Mouse (Mus musculus) hindbrain, embryonic 15.5 days (tissue): ENCODE measurements around the gene Polrmt. TPM values are rescaled to one million over a fixed set of nuclear protein-coding genes. Genes with fewer than 3 reads are reported as not detected.

Experiments used
- ATAC-seq: fragments of 200-750 bp; cut with Nextera tagmentation; 2 replicates; pipeline ENCODE4 v1.8.0; 2017; ENCODE audit warnings: low read depth, moderate number of reproducible peaks, moderate TSS enrichment; ENCODE audit not compliant: low FRiP score
- H3K27ac ChIP-seq: fragments of 300-500 bp; sonication (generic); replicated peaks from 2 replicates; pipeline ENCODE4 v1.5.1; 2015; ENCODE audit warnings: mild to moderate bottlenecking, inconsistent platforms
- H3K27me3 ChIP-seq: fragments of 300-500 bp; sonication (generic); 2 replicates; pipeline ENCODE4 v1.6.1; 2015; ENCODE audit warnings: control low read depth, inconsistent platforms
- H3K36me3 ChIP-seq: fragments of 300-500 bp; sonication (generic); 2 replicates; pipeline ENCODE4 v1.6.1; 2015; ENCODE audit warnings: control low read depth, inconsistent platforms
- H3K4me1 ChIP-seq: fragments of 300-500 bp; sonication (generic); replicated peaks from 2 replicates; pipeline ENCODE4 v1.6.1; 2015; ENCODE audit warnings: control low read depth, inconsistent platforms
- H3K4me2 ChIP-seq: fragments of 300-500 bp; sonication (generic); 2 replicates; pipeline ENCODE4 v1.6.1; 2015; ENCODE audit warnings: moderate library complexity, mild to moderate bottlenecking, inconsistent platforms
- H3K4me3 ChIP-seq: fragments of 300-500 bp; sonication (generic); 2 replicates; pipeline ENCODE4 v1.5.1; 2015; ENCODE audit warnings: mild to moderate bottlenecking, inconsistent platforms
- H3K9ac ChIP-seq: fragments of 300-500 bp; sonication (generic); 2 replicates; pipeline ENCODE4 v1.6.1; 2015; ENCODE audit warnings: inconsistent platforms
- H3K9me3 ChIP-seq: fragments of 300-500 bp; sonication (generic); 2 replicates; pipeline ENCODE4 v1.6.1; 2016; ENCODE audit warnings: control low read depth, inconsistent platforms
- WGBS: fragments of 180-500 bp; shearing (Covaris S2); methylation state at CpG from one replicate; pipeline ENCODE4 v1.1.7; 2015; 5-methylcytosine and 5-hydroxymethylcytosine counted together
- polyA plus RNA-seq: library from polyadenylated mRNA; unstranded; fragments of >200 nt; fragmentation: Nextera tagmentation; extraction: Ambion mirVana; gene quantifications from 2 replicates; pipeline ENCODE4 v1.2.1, GENCODE M21; 2015

Gene Polrmt
- polyA plus RNA-seq, 1 experiment from 2014 or later: 43.0 TPM

DNA sequence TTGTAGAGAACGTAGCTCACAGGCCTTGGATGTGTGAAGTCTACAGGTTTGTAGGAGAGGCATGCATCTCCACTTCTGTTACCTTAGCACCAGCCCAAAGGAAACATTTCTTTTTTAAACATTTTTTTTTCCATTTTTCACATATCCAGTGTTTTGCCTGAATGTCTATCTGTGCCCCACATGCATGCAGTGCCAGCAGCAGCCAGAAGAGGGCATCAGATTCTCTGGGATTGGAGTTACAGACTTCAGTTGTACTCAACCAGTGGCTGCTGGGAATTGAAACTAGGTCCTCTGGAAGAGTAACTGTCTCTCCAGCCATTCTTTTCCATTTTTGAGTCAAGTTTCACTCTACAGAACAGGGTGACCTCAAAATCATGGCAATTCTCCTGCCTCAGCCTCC, 13.9 kb downstream of the Polrmt start:
- Histone ChIP-seq H3K27me3 (no peaks in the 10 kb centered on the region), H3K4me3 (no peak overlapping the region), H3K9ac (no peak overlapping the region), H3K27ac (no peak overlapping the region), H3K9me3 (peaks cover 5% of the 10 kb centered on the region; the same call in 1 of the 2 replicates), H3K4me1 (no peaks in the 10 kb centered on the region), H3K36me3 (peaks cover 68% of the 10 kb centered on the region), H3K4me2 (no peak overlapping the region)
- WGBS: 97% methylated on average over 1 of the region's 1 CpGs
- ATAC-seq: no peak

DNA sequence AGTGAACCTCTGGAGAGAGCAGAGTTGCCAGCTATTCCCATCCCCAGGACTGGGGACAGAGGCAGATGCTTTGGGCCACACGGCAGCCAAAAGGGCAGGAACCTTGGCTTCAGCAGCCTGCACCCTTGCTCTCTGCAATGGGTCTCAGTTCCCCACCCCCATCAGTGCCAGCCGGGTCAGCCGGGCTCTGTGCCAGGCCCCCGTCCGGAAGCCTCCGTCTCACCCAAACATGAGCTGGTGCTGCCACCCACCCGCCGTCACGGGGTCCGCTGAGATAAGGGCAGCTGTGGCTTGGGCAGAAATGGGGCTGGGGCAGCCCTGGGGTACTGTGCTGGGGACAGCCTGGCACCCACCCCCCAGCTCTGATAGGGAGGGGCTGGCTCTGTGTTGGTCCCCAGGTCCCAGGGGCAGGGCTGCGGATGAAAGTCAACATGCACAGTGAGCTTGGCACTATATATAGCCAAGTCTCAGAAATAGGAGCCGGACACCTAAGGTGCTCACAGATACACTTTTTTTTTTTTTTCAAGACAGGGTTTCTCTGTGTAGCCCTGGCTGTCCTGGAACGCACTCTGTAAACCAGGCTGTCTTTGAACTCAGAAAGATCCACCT, 16.9 kb downstream of the Polrmt start:
- no peak overlapping the region for H3K27ac ChIP-seq
- no peak overlapping the region for H3K4me2 ChIP-seq
- no peak; the same call in 1 of the 2 replicates for ATAC-seq
- no peaks in the 10 kb centered on the region for H3K9me3 ChIP-seq
- H3K27me3 ChIP-seq: no peaks in the 10 kb centered on the region
- no peak overlapping the region for H3K4me3 ChIP-seq
- no peak overlapping the region for H3K9ac ChIP-seq
- H3K4me1 ChIP-seq: no peaks in the 10 kb centered on the region
- H3K36me3 ChIP-seq: peaks cover 43% of the 10 kb centered on the region
- 74% methylated on average over 13 of the region's 13 CpGs for WGBS

DNA sequence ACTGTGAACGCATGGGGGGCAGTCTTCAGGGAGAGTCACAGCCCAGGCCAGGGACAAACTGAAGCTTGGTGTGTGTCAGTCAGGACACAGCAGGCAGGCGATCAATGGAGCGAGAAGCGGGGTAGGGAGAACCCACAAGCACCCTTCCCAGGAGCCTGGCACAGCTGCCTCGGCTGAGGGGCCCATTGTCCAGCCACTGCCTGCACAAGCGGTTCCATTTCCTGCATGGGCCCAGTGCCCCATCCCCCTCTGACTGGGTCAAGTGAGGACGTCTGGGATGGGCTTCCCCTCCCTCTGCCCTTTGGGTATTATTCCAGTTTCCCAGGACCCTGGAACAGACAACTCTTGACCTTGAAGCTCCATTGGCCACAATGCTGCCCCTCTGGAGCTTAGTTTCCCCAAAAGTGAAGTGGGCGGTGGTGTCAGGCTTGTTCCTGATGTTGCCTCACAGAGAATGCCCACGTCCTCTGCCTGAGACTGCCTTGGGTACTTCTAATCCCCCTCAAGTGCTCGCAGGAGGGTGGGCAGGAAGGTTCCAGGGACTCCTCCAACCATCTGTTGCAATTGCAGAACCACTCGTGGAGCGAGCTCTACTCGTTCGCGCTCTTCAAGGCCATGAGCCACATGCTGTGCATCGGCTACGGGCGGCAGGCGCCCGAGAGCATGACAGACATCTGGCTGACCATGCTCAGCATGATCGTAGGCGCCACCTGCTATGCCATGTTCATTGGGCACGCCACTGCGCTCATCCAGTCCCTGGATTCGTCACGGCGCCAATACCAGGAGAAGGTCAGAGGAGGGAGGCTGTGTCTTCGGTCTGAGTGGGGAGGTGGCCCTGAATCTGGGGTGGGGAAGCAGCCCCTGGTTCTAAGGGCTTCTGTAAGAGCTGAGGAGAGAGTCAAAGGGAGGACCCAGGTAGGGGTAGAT, 17.8 kb downstream of the Polrmt start:
- H3K9me3 ChIP-seq: no peaks in the 10 kb centered on the region
- H3K4me1 ChIP-seq: no peaks in the 10 kb centered on the region
- WGBS: 71% methylated on average over 28 of the region's 28 CpGs
- ATAC-seq: no peak
- H3K36me3 ChIP-seq: peaks cover 35% of the 10 kb centered on the region
- H3K9ac ChIP-seq: no peak overlapping the region
- H3K4me3 ChIP-seq: no peak overlapping the region
- no peak overlapping the region for H3K4me2 ChIP-seq
- H3K27ac ChIP-seq: no peak overlapping the region
- no peaks in the 10 kb centered on the region for H3K27me3 ChIP-seq

DNA sequence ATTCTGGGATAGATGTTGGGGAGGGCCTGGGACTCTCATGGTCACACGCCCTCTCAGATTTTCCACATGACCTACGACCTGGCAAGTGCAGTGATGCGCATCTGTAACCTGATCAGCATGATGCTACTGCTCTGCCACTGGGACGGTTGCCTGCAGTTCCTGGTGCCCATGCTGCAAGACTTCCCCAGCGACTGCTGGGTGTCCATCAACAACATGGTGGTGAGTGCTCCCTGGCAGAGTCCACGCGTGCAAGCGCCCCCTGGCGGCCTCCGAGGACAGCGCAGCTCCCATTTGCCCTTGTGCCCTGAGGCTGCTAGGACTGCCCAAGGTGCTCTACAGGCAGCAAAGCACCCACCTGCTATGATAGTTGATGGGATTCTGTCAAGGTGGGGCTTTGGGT, 20.3 kb downstream of the Polrmt start:
- Histone ChIP-seq H3K36me3 (peaks cover 11% of the 10 kb centered on the region; the same call in 1 of the 2 replicates), H3K9ac (no peak overlapping the region), H3K4me1 (0 out of 2 replicates have a peak, but pooled peaks cover 5% of the 10 kb centered on the region), H3K4me2 (no peak overlapping the region), H3K9me3 (no peaks in the 10 kb centered on the region), H3K4me3 (no peak overlapping the region), H3K27me3 (no peaks in the 10 kb centered on the region), H3K27ac (no peak overlapping the region)
- WGBS: 32% methylated on average over 11 of the region's 11 CpGs
- ATAC-seq: no peak

DNA sequence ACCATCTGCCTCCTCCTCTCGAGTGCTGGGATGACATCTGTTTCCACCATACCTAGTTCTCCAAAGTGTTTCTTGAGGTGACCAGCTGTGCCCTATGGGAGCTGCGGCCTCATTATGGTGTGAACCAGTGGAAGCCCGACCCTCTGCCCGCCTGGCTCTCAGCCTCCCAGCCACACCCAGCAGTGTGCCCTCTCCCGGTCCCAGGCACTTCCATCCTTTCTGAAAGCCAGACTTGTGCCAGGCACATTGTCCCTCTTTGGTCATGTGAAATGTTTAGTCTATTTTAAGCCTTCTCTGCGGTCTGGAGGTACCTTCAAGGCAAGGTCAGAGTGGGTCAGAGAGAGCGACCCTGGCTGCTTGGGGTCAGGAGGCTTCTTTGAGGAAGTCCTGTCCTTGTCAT, 22.7 kb downstream of the Polrmt start:
- H3K4me2 ChIP-seq: no peak overlapping the region
- 88% methylated on average over 7 of the region's 7 CpGs for WGBS
- no peak overlapping the region for H3K4me3 ChIP-seq
- H3K27me3 ChIP-seq: no peaks in the 10 kb centered on the region
- H3K36me3 ChIP-seq: peaks cover 6% of the 10 kb centered on the region; the same call in 1 of the 2 replicates
- 0 out of 2 replicates have a peak, but pooled peaks cover 5% of the 10 kb centered on the region for H3K4me1 ChIP-seq
- no peak for ATAC-seq
- no peak overlapping the region for H3K27ac ChIP-seq
- H3K9me3 ChIP-seq: no peaks in the 10 kb centered on the region
- no peak overlapping the region for H3K9ac ChIP-seq

DNA sequence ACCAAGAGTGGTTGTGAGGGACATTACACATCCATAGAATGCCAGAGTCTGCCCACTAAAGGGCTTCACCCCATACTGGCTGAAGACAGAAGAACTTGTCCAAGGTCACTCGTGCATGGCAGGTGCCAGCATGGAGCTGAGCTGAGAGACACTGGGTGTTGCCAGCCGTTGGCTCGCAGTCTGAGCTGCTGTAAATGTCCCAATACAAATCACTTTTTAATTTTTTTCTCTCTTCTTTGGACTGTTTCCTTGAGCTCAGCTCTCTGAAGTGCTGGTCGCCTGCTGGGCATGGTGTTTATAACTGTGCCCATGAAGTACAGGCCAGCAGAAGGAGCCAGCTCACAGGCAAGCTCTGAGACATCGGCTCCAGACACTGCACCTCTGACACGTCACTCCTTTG, 23.3 kb downstream of the Polrmt start:
- Histone ChIP-seq H3K4me3 (no peak overlapping the region), H3K27me3 (peaks cover 4% of the 10 kb centered on the region), H3K36me3 (peaks cover 6% of the 10 kb centered on the region; the same call in 1 of the 2 replicates), H3K4me1 (peaks cover 10% of the 10 kb centered on the region), H3K4me2 (no peak overlapping the region), H3K27ac (no peak overlapping the region), H3K9ac (no peak overlapping the region), H3K9me3 (no peaks in the 10 kb centered on the region)
- ATAC-seq: peak; percentile 43; the same call in 1 of the 2 replicates
- WGBS: 52% methylated on average over 6 of the region's 6 CpGs

DNA sequence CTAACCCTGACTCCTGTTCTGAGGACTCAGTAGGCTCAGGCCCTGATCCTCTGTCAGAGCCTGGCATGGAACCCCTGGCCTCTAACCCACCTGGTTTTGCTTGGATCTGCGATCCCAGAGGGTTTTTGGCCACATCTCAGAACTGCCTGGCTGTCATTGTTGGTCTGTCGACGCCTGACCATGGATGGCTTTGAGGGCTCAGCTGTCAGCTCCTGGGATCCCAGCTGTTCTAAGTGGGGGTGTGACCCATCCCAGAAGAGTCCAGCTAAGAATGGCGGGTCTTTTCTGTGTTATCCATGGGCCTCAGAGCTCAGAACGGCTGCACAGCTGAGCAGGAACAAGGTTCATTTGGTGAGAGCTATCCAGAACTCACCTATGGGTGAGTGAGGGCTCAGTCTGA, 25.3 kb downstream of the Polrmt start:
- no peak overlapping the region for H3K4me3 ChIP-seq
- H3K36me3 ChIP-seq: no peaks in the 10 kb centered on the region
- no peaks in the 10 kb centered on the region for H3K9me3 ChIP-seq
- no peak overlapping the region for H3K27ac ChIP-seq
- H3K4me2 ChIP-seq: no peak overlapping the region
- peaks cover 9% of the 10 kb centered on the region for H3K27me3 ChIP-seq
- H3K9ac ChIP-seq: no peak overlapping the region
- ATAC-seq: no peak
- H3K4me1 ChIP-seq: peaks cover 28% of the 10 kb centered on the region
- 55% methylated on average over 5 of the region's 5 CpGs for WGBS

DNA sequence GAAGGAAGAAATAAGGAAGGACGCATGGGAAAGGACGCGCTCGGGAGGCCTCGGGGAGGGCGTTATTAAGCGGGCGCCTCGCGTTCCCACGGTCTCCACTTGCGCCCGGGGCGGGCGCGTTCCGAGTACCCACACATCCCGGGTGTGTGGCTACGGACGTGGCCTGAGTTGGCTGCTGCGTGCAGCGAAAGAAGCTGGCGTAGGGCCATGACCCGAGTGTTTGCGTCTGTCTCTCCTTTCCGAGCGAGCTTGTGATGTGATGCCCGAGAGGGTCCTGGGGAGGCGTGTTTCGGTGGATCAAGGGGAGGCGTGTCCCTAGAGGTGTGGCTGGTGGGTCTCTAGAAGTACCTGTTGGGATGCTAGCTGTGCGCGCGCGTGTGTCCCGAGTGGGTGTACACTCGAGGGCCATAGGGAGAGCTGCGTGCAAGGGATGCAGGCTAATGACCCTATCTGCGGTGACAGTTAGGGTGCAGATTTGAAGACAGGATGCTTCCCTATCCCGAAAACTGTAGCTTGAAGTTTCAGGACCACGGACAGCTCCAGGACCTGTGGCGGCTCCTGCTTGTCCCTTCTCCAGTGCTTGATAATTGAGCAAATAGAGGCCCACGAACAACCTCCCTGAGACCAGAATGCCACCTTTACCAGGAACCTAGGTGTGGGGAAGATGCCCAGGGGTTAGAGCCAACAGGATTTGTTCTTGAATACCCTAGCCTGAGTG, 28.6 kb downstream of the Polrmt start:
- H3K9me3 ChIP-seq: no peaks in the 10 kb centered on the region
- H3K27me3 ChIP-seq: peaks cover 24% of the 10 kb centered on the region
- H3K36me3 ChIP-seq: no peaks in the 10 kb centered on the region
- no peak for ATAC-seq
- peak overlapping the region; percentile 82 for H3K4me2 ChIP-seq
- H3K4me1 ChIP-seq: peaks cover 33% of the 10 kb centered on the region
- no peak overlapping the region for H3K27ac ChIP-seq
- peak overlapping the region; percentile 86 for H3K4me3 ChIP-seq
- H3K9ac ChIP-seq: peak overlapping the region; percentile 84
- WGBS: 2% methylated on average over 43 of the region's 43 CpGs

DNA sequence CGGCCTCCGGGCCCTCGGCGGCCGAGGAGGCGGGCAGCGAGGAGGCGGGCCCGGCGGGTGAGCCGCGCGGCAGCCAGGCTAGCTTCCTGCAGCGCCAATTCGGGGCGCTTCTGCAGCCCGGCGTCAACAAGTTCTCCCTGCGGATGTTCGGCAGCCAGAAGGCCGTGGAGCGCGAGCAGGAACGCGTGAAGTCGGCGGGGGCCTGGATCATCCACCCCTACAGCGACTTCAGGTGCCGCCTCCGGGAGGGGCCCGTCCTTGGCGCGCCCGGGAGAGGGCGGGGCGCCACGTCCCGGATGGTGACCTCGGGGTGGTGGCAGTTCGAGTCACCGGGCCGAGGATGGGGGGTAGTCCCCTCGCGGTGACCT, 29.4 kb downstream of the Polrmt start:
- no peaks in the 10 kb centered on the region for H3K36me3 ChIP-seq
- ATAC-seq: 0 out of 2 replicates have a peak, but pooled peaks have one; percentile 3
- peak overlapping the region; percentile 86 for H3K4me3 ChIP-seq
- peaks cover 24% of the 10 kb centered on the region for H3K27me3 ChIP-seq
- peak overlapping the region; percentile 82 for H3K4me2 ChIP-seq
- 0% methylated on average over 42 of the region's 44 CpGs for WGBS
- no peaks in the 10 kb centered on the region for H3K9me3 ChIP-seq
- peaks cover 28% of the 10 kb centered on the region for H3K4me1 ChIP-seq
- H3K9ac ChIP-seq: peak overlapping the region; percentile 84
- H3K27ac ChIP-seq: peak overlapping the region; percentile 64

DNA sequence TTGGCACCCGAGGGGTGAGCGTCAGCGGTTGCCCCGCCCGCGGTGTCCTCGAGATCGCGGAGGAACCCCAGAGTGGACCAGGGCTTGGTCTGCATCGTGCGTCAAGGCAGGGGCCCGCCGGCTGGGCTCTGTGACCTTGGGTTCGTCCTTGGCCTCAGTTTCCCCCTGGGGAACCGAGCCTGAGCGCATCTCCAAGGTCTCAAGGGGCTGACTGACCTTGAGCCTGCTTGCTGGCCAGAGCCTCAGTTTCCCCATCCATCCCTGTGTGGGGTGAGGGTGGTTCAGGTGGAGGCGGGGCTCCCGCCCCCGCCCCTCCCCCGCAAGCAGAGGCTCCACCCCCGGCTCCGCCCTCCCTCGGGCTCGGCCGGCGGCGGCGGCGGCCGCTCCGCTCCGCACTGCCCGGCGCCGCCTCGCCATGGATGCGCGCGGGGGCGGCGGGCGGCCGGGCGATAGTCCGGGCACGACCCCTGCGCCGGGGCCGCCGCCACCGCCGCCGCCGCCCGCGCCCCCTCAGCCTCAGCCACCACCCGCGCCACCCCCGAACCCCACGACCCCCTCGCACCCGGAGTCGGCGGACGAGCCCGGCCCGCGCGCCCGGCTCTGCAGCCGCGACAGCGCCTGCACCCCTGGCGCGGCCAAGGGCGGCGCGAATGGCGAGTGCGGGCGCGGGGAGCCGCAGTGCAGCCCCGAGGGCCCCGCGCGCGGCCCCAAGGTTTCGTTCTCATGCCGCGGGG, 30.0 kb downstream of the Polrmt start, which contains the start of gene Hcn2:
TSS of gene Hcn2 (plus strand) at position 381 of the 734 bp plus-strand sequence.
- peak within 1 kb of the TSS; percentile 86 for H3K4me3 ChIP-seq
- peaks cover 5% of the 10 kb centered on the region for H3K36me3 ChIP-seq
- H3K27ac ChIP-seq: peak within 1 kb of the TSS; percentile 64
- 2% methylated on average over 54 of the region's 91 CpGs for WGBS
- H3K27me3 ChIP-seq: peaks cover 24% of the 10 kb centered on the region
- peak; percentile 57 for ATAC-seq
- H3K4me2 ChIP-seq: peak within 1 kb of the TSS; percentile 82
- no peaks in the 10 kb centered on the region for H3K9me3 ChIP-seq
- peak within 1 kb of the TSS; percentile 84 for H3K9ac ChIP-seq
- H3K4me1 ChIP-seq: peaks cover 28% of the 10 kb centered on the region

DNA sequence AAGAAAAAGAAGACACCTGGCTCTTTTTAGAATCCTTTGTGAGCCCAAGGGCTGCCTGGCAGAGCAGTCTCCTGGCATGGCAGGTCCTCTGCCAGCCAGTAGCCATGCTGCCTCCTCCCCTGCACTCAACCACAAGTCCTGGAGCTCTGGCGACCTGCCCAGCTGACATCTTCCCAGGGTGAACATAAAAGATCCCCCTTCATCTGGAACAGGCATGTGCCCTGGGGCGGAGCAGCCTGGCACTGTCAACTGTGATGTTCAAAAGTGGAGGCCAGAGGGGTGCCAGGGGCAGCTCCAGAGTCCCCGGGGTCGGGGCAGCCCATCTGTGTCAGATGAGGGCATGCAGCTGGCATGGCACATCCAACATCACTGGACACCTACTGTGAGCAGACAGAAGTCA, 31.4 kb downstream of the Polrmt start:
- peaks cover 24% of the 10 kb centered on the region for H3K27me3 ChIP-seq
- 52% methylated on average over 4 of the region's 4 CpGs for WGBS
- no peak for ATAC-seq
- H3K36me3 ChIP-seq: peaks cover 16% of the 10 kb centered on the region
- no peaks in the 10 kb centered on the region for H3K9me3 ChIP-seq
- H3K9ac ChIP-seq: no peak overlapping the region
- H3K4me2 ChIP-seq: no peak overlapping the region
- H3K27ac ChIP-seq: no peak overlapping the region
- H3K4me3 ChIP-seq: no peak overlapping the region
- H3K4me1 ChIP-seq: peaks cover 28% of the 10 kb centered on the region
